Comparison of ENCODE assay signal across 8 mouse cellular contexts in the genomic region with DNA sequence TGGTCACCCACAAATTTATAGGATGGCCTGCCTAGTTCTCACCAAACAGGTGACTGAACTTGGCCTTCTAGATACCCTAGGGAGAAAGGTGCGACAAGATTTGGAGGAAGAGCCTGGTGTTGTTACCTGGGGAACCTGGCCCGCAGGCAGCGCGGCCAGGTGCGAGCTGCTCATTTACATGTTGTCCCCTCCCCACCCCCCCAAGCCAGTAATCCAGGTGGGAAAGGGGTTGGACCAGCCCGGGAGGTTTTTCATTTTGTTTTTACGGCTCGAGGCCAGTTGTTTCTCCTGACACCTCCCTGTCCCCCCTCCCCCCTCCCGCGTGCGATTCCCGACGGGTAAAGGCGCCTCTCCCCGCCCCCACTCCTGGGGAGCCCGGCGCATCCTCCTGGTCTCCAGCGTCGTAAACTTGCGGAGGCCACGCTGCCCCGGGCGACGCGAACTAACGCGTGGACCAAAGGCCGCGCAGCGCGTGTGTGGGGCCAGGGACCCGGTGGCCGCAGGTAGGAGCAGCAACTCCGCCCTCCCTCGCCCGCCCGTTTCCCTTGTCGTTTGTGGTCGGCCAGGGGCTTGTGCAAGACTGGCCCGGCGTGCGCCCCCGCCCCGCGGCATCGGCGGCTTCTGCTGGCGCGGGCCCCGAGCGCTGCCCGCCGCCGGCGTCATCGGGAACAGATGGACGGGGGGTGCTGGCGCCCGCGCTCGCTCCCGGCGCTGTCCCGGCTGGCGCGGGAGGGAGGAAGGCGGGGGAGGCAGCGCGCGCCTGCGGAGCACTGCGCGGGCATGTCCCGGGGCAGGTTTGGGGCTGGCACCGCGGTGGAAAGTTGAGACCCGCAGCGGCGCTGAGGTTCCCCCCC. TPM values are rescaled to one million over a fixed set of nuclear protein-coding genes. Genes with fewer than 3 reads are reported as not detected.
A peak's percentile ranks its signal among the peaks of the same experiment; 100 is the strongest.
DNase-seq lines count a peak whose midpoint lies in the region; ATAC-seq lines count a peak whose summit lies in the region.

No protein-coding gene starts in this region.

- peaks cover 100% of the 10 kb centered on the region for H3K4me1 ChIP-seq in forebrain, embryonic 10.5 days
- H3K4me1 ChIP-seq in hindbrain, embryonic 12.5 days: peaks cover 96% of the 10 kb centered on the region
- peaks cover 88% of the 10 kb centered on the region for H3K4me1 ChIP-seq in midbrain, embryonic 11.5 days (ENCODE audit: control insufficient read depth, insufficient read depth, low read length)

- DNase-seq in adrenal gland, adult 18-20 months (ENCODE audit: low spot score in 2 of 2): peak; percentile 62 to 72
- DNase-seq in adrenal gland, adult 8-10 months: no peak
- peak; percentile 83 for DNase-seq in adrenal gland, postnatal 14 days
- DNase-seq in forebrain, embryonic 10.5 days (ENCODE audit: extremely low spot score, low spot score): peak; percentile 58
- peak; percentile 89 for DNase-seq in left cerebral cortex, postnatal 4 days
- DNase-seq in midbrain, embryonic 11.5 days (ENCODE audit: low spot score, missing footprints): peak; percentile 96
- DNase-seq in spleen, postnatal 14 days (ENCODE audit: low spot score in 2 of 2): peak; percentile 32 to 35

- peak overlapping the region; percentile 82 for H3K4me3 ChIP-seq in forebrain, embryonic 10.5 days
- peak overlapping the region; percentile 57 for H3K4me3 ChIP-seq in hindbrain, embryonic 12.5 days
- peak overlapping the region; percentile 67 for H3K4me3 ChIP-seq in midbrain, embryonic 11.5 days (ENCODE audit: low read depth, low read length)

- peaks cover 96% of the 10 kb centered on the region for H3K27me3 ChIP-seq in forebrain, embryonic 10.5 days (ENCODE audit: poor library complexity, severe bottlenecking)
- H3K27me3 ChIP-seq in hindbrain, embryonic 12.5 days: peaks cover 8% of the 10 kb centered on the region; the same call in 1 of the 2 replicates
- peaks cover 15% of the 10 kb centered on the region; the same call in 1 of the 2 replicates for H3K27me3 ChIP-seq in midbrain, embryonic 11.5 days (ENCODE audit: control insufficient read depth, insufficient read depth, low read length)

- 1% methylated on average over 79 of the region's 79 CpGs for whole genome bisulfite sequencing in forebrain, embryonic 10.5 days
- under 1% methylated on average over 62 of the region's 79 CpGs for WGBS in hindbrain, embryonic 12.5 days
- under 1% methylated on average over 68 of the region's 79 CpGs for WGBS in midbrain, embryonic 11.5 days

- H3K9me3 ChIP-seq in forebrain, embryonic 10.5 days: no peaks in the 10 kb centered on the region
- no peaks in the 10 kb centered on the region for H3K9me3 ChIP-seq in hindbrain, embryonic 12.5 days (replicated peaks)
- H3K9me3 ChIP-seq in midbrain, embryonic 11.5 days (ENCODE audit: control insufficient read depth, low read length): no peaks in the 10 kb centered on the region

- no peak for ATAC-seq in hindbrain, embryonic 12.5 days (ENCODE audit: low FRiP score)
- no peak for ATAC-seq in midbrain, embryonic 11.5 days (ENCODE audit: low FRiP score)

- H3K27ac ChIP-seq in forebrain, embryonic 10.5 days: peak overlapping the region; percentile 96
- H3K27ac ChIP-seq in hindbrain, embryonic 12.5 days: peak overlapping the region; percentile 99
- peak overlapping the region; percentile 95 for H3K27ac ChIP-seq in midbrain, embryonic 11.5 days (ENCODE audit: low read depth, low read length)

- no peaks in the 10 kb centered on the region for H3K36me3 ChIP-seq in forebrain, embryonic 10.5 days (replicated peaks)
- H3K36me3 ChIP-seq in hindbrain, embryonic 12.5 days: no peaks in the 10 kb centered on the region
- H3K36me3 ChIP-seq in midbrain, embryonic 11.5 days (ENCODE audit: control insufficient read depth, insufficient read depth, low read length): no peaks in the 10 kb centered on the region

- H3K9ac ChIP-seq in hindbrain, embryonic 12.5 days: peak overlapping the region; percentile 75
- peak overlapping the region; percentile 78 for H3K9ac ChIP-seq in midbrain, embryonic 11.5 days (ENCODE audit: low read length)

- peak overlapping the region; percentile 87 for H3K4me2 ChIP-seq in hindbrain, embryonic 12.5 days (replicated peaks)
- peak overlapping the region; percentile 92 for H3K4me2 ChIP-seq in midbrain, embryonic 11.5 days

- intact Hi-C loops in left cerebral cortex, postnatal 4 days (cut with DNase I): loop anchor here (5.0 to 10.0 kb wide), 2 partner anchors 233 to 251 kb away; no protein-coding TSS in a partner anchor

RNA-seq across cellular contexts. Expression of a gene that starts 53.4 kb away (rescaled TPM):
- total RNA-seq in adrenal gland, adult 18-20 months (2021): 1 to 10 TPM; 4.6 to 5.0 TPM
- total RNA-seq in adrenal gland, adult 8-10 months (2022): 1 to 10 TPM; 5.2 to 10.0 (median 6.5) TPM
- 10.3 and 15.5 TPM in 2 replicates for total RNA-seq in adrenal gland, postnatal 14 days (2021)
- 154 and 158 TPM in 2 replicates for polyA plus RNA-seq in forebrain, embryonic 10.5 days (2016; fragmentation: Nextera tagmentation; extraction: Ambion mirVana)
- 49.6 and 65.3 TPM in 2 replicates for polyA plus RNA-seq in hindbrain, embryonic 12.5 days (2016; fragmentation: Nextera tagmentation; extraction: Ambion mirVana)
- total RNA-seq in left cerebral cortex, postnatal 4 days (2021): 1 to 10 TPM; 4.8 to 5.7 TPM
- polyA plus RNA-seq in midbrain, embryonic 11.5 days (2014; fragmentation: Nextera tagmentation; extraction: Ambion mirVana): 113 and 120 TPM in 2 replicates
